Mouse (Mus musculus) hindbrain, embryonic 14.5 days (tissue): ENCODE measurements at regions not wholly inside any gene's neighbourhood (a gene's known extent, or its start where the extent isn't known, plus 50 kb on each side); places are given as distances from the start of the nearest gene placed in this dataset.

ENCODE experiments used
- ATAC-seq: fragments of 200-750 bp; cut with Nextera tagmentation; 2 replicates; pipeline ENCODE4 v1.8.0; 2017; ENCODE audit warnings: moderate number of reproducible peaks, mild to moderate bottlenecking, moderate TSS enrichment, moderate library complexity; ENCODE audit not compliant: low FRiP score
- DNase-seq: peaks from one replicate; pipeline ENCODE4 v3.0.0-alpha.2; 2015; ENCODE audit warnings: low spot score
- H3K27ac ChIP-seq: fragments of 300-500 bp; sonication (generic); 2 replicates; pipeline ENCODE4 v1.5.1; 2014; ENCODE audit warnings: mild to moderate bottlenecking, moderate library complexity
- H3K27me3 ChIP-seq: fragments of 300-500 bp; sonication (generic); 2 replicates; pipeline ENCODE4 v1.6.1; 2014; ENCODE audit warnings: mild to moderate bottlenecking, low read length, mixed read lengths; ENCODE audit not compliant: control insufficient read depth, insufficient read depth
- H3K36me3 ChIP-seq: fragments of 300-500 bp; sonication (generic); replicated peaks from 2 replicates; pipeline ENCODE4 v1.6.1; 2014; ENCODE audit not compliant: control insufficient read depth, insufficient read depth
- H3K4me1 ChIP-seq: fragments of 300-500 bp; sonication (generic); replicated peaks from 2 replicates; pipeline ENCODE4 v1.6.1; 2014; ENCODE audit warnings: antibody characterized with exemption, low read length, mixed read lengths; ENCODE audit not compliant: control insufficient read depth, insufficient read depth
- H3K4me2 ChIP-seq: fragments of 300-500 bp; sonication (generic); replicated peaks from 2 replicates; pipeline ENCODE4 v1.6.1; 2014; ENCODE audit warnings: mild to moderate bottlenecking, moderate library complexity
- H3K4me3 ChIP-seq: fragments of 300-500 bp; sonication (generic); replicated peaks from 2 replicates; pipeline ENCODE4 v1.5.1; 2014; ENCODE audit warnings: mild to moderate bottlenecking, low read length
- H3K9ac ChIP-seq: fragments of 300-500 bp; sonication (generic); 2 replicates; pipeline ENCODE4 v1.6.1; 2014
- H3K9me3 ChIP-seq: fragments of 300-500 bp; sonication (generic); 2 replicates; pipeline ENCODE4 v1.6.1; 2016; ENCODE audit warnings: low read length; ENCODE audit not compliant: control insufficient read depth
- WGBS: fragments of 180-500 bp; shearing (Covaris S2); extraction: QIAGEN DNeasy Blood & Tissue Kit; methylation state at CpG from one replicate; pipeline ENCODE4 v1.1.7; 2014; 5-methylcytosine and 5-hydroxymethylcytosine counted together

DNA sequence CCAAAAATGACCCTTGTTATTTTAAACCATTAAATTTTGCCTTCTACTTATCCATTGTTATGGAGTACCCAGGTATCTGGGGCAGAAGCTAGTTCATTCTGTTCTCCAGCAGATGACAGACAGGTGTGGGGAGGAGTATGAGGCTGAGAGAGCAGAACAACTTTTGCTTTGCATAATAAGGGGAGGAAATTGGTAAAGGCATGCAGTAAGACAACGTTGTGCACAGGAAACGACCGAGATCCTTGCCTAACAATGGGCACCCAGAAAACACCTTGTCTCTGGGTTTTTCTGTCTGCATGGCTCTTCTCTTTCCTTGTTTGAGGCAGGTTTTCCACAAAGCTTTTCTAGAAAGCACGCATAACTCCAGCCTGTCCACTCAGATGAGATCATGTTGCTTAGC, 220.4 kb downstream of the Tbx18 start:
- ATAC-seq: no peak
- Histone ChIP-seq H3K36me3 (no peaks in the 10 kb centered on the region), H3K27me3 (no peaks in the 10 kb centered on the region), H3K4me3 (no peak overlapping the region), H3K27ac (no peak overlapping the region), H3K4me1 (no peaks in the 10 kb centered on the region), H3K4me2 (no peak overlapping the region), H3K9ac (no peak overlapping the region), H3K9me3 (no peaks in the 10 kb centered on the region)
- no peak for DNase-seq
- 81% methylated on average over 4 of the region's 4 CpGs for WGBS

DNA sequence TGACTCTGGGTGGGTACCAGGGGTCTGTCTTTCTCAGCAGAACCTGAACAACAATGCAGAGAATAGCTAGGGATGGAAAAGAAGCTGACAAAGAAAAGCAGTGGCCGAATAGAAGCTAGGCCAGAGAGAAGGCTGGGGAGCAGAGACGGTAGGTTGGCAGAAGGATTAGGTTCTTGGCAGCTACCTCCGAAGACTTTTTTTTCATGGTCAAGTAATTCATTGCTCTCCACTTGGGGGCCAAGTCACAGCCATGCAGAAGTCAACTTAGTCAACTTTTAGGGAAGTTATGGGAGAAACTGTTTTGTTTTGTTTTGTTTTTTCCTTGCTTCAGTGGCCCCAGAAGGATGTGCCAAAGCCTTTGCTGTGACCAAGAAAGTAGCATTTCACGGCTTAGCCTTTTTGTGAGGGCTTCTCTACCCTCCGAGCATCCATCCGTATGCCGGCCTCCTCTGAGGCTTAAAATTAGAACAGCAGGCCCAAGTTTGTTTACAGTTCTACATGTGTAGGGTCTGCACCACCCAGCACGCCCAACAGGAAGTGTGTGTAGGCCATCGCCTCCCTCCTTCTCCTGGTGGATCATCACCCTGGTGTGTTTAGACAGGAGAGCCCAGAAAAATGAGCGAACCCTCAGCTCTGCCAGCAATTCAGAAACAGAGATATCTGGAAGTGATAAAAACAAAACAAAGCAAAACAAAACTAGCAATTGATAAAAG, 226.2 kb downstream of the Tbx18 start:
- Histone ChIP-seq H3K36me3 (no peaks in the 10 kb centered on the region), H3K4me3 (no peak overlapping the region), H3K27me3 (no peaks in the 10 kb centered on the region), H3K27ac (no peak overlapping the region), H3K9me3 (no peaks in the 10 kb centered on the region), H3K9ac (no peak overlapping the region), H3K4me1 (no peaks in the 10 kb centered on the region), H3K4me2 (no peak overlapping the region)
- no peak for DNase-seq
- ATAC-seq: no peak
- 75% methylated on average over 10 of the region's 10 CpGs for WGBS

DNA sequence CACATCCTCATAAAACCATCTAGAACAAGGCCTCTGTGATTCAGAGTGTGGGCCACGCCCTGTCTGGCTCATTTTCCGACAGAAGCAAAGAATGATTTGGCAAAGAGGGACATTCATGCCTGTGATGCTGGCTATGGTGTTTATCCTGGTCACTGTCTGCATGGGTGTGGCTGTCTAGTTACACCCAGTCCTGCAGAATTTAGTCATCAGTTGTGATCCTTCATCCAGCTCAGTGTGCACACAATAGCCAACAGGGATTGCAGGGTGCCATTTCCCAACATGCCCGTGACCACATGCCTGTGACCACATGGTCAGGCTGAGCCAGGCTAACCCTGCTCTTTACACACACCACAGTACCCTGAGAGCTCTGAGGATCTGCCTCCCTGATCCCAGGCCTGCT, 208.8 kb upstream of the Cep162 start:
- 92% methylated on average over 3 of the region's 3 CpGs for WGBS
- H3K4me2 ChIP-seq: no peak overlapping the region

DNA sequence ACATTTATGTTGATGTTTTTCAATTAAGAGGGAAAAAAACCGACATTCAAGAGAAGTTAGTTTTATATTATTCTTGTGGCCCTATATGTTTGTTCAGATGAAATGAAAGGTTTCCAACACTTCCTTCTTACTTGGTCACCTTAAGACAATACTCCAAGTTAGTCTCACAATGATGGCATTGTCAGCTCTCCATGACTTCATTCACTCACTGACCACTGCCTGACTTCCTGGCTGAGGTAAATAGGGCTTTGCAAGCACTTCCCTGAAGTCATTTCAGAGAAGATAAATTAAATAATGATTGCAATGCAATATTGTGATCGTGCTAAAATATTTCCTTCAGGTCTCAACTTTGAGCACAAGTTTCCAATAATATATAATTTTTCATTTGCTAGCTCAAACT, 197.9 kb upstream of the Cep162 start:
- no peak overlapping the region for H3K9ac ChIP-seq
- no peak overlapping the region for H3K27ac ChIP-seq
- WGBS: 80% methylated on average over 2 of the region's 2 CpGs
- no peak for DNase-seq
- H3K4me1 ChIP-seq: no peaks in the 10 kb centered on the region
- no peaks in the 10 kb centered on the region for H3K27me3 ChIP-seq
- H3K36me3 ChIP-seq: no peaks in the 10 kb centered on the region
- H3K9me3 ChIP-seq: no peaks in the 10 kb centered on the region
- no peak for ATAC-seq
- no peak overlapping the region for H3K4me3 ChIP-seq
- H3K4me2 ChIP-seq: no peak overlapping the region

More for the DNA sequence above, 208.8 kb upstream of the Cep162 start:
- H3K4me1 ChIP-seq: no peaks in the 10 kb centered on the region
- no peaks in the 10 kb centered on the region for H3K27me3 ChIP-seq
- H3K36me3 ChIP-seq: no peaks in the 10 kb centered on the region
- H3K9me3 ChIP-seq: no peaks in the 10 kb centered on the region
- H3K4me3 ChIP-seq: no peak overlapping the region
- no peak overlapping the region for H3K27ac ChIP-seq
- DNase-seq (no peak), ATAC-seq (no peak)
- no peak overlapping the region for H3K9ac ChIP-seq

DNA sequence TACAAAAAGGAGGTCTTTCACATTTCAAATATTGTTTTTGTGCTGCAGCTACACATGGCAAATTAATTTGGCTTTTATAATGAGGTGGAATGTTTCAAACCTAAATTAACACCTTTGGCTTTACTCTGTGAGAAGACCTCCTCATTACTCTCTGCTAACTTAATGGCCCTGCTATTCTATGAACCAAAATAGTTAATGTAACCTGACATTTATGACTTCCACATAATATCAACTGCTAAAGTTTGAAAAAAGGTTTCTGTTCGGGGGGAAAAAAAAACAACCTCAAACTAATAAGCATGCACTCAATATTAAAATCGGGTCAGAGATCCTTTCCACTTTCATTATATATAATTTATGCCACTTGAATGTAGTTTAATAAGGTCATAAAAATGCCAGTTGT, 197.2 kb upstream of the Cep162 start:
- H3K36me3 ChIP-seq: no peaks in the 10 kb centered on the region
- ATAC-seq (no peak), DNase-seq (no peak)
- WGBS: 80% methylated on average over 2 of the region's 2 CpGs
- H3K4me3 ChIP-seq: no peak overlapping the region
- H3K4me1 ChIP-seq: no peaks in the 10 kb centered on the region
- H3K9me3 ChIP-seq: no peaks in the 10 kb centered on the region
- no peak overlapping the region for H3K4me2 ChIP-seq
- no peaks in the 10 kb centered on the region for H3K27me3 ChIP-seq
- H3K27ac ChIP-seq: no peak overlapping the region
- no peak overlapping the region for H3K9ac ChIP-seq

DNA sequence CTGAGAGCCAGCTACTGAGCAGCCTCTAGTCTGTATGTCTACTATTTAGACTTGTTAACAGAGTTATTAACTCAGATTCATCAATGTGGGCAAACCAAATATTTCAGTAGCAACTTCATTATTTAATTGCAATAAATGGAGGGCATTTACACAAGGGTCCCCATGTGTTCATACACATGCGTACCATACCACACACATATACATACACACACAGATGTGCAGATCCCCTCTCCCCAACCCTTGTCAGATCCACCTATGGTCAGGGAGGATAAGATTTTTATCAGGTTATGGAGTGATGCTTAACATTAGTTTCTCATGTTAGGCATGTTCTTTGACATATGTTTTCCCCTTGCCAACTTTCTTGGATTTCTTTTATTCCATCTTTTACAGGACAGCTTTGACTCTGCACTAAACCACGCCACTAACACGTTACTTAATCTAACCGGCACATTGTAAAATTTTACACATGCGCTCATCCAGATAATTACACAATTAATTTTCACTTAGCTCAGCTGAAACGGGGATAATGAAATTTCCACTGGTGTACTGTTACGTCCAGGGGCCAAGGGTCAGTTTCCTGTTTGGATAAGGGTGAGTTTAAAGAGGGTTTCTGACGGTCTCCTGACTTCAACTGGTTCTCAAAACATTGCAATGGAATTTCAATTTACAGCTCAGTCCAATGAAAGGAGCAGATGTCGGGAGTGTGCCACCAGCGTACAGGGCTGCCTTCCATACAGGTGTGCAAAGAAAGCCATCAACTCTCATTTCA, 188.3 kb upstream of the Cep162 start:
- Histone ChIP-seq H3K27ac (no peak overlapping the region), H3K4me3 (no peak overlapping the region), H3K27me3 (no peaks in the 10 kb centered on the region), H3K4me2 (no peak overlapping the region), H3K36me3 (no peaks in the 10 kb centered on the region), H3K9ac (no peak overlapping the region), H3K4me1 (no peaks in the 10 kb centered on the region), H3K9me3 (no peaks in the 10 kb centered on the region)
- DNase-seq: no peak
- 61% methylated on average over 10 of the region's 10 CpGs for WGBS
- ATAC-seq: no peak

DNA sequence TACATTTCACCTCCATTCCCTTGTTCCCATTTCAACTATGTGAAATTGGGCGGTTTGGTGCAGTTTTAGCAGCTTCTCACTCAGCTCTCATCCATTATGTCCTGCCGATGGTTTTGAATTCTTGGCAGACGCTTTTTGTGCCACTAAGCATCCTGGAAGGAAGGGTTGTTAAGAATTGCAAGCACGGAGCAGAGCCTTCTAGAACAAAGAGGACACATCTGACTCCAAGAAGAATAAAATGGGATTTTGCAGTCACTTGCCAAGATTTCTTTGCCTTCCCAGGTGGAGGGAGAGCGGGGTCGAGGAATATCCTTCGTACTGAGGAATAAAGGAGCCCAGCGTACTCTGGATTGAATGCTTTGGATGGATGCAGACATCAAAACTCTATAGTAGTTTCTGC, 176.7 kb upstream of the Cep162 start:
- DNase-seq: peak; percentile 31
- peak; percentile 62; the same call in 1 of the 2 replicates for ATAC-seq
- Histone ChIP-seq H3K4me3 (no peak overlapping the region), H3K36me3 (no peaks in the 10 kb centered on the region), H3K4me1 (no peaks in the 10 kb centered on the region), H3K27me3 (no peaks in the 10 kb centered on the region), H3K4me2 (peak overlapping the region; percentile 27), H3K9ac (no peak overlapping the region), H3K9me3 (no peaks in the 10 kb centered on the region), H3K27ac (0 out of 2 replicates have a peak overlapping the region, but pooled peaks have one; percentile 23)
- 35% methylated on average over 8 of the region's 8 CpGs for WGBS

DNA sequence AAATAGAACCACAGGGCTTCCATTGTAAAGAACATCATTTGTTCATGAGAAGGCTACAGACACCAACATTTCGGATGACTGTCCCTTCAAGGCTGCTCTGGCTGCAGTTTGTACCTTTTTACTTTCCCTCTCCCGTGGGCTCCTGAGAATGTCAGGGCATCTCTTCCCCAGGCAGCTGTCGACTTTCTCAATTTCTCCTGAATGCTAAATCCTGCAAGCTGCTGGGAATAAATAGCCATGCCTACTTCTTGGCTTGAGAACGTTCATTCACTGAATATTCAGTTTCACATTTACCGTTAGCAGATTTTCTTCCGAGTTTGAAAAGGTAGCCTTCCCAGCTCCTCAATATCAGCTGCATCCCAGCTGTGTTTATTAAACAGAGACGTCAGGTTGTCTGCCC, 176.2 kb upstream of the Cep162 start:
- DNase-seq: no peak
- Histone ChIP-seq H3K27ac (peak overlapping the region; percentile 23; the same call in 1 of the 2 replicates), H3K27me3 (no peaks in the 10 kb centered on the region), H3K9ac (no peak overlapping the region), H3K36me3 (no peaks in the 10 kb centered on the region), H3K9me3 (no peaks in the 10 kb centered on the region), H3K4me3 (no peak overlapping the region), H3K4me1 (no peaks in the 10 kb centered on the region), H3K4me2 (peak overlapping the region; percentile 27)
- WGBS: 43% methylated on average over 7 of the region's 7 CpGs
- 0 out of 2 replicates have a peak, but pooled peaks have one; percentile 43 for ATAC-seq

DNA sequence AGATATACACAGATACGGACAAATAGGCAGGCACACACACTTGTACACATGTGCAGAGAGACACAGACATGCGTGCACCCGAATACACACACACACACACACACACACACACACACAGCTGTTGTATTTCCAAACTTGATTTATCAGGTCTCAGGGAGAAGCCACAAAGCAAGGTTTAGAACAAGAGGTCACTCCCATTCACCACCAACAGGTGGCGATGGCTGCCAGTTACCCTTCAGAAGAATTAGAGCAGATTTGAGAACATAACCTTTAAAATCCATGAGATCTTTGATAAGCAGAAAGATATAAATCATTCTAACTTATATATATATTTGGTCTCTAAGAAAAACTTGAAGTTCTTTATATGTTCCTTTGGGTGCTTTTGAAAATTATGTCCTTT, 169.9 kb upstream of the Cep162 start:
- Histone ChIP-seq H3K36me3 (no peaks in the 10 kb centered on the region), H3K27me3 (no peaks in the 10 kb centered on the region), H3K27ac (no peak overlapping the region), H3K9ac (no peak overlapping the region), H3K4me2 (no peak overlapping the region), H3K4me1 (no peaks in the 10 kb centered on the region), H3K4me3 (no peak overlapping the region), H3K9me3 (no peaks in the 10 kb centered on the region)
- DNase-seq (peak; percentile 38), ATAC-seq (no peak)
- WGBS: 59% methylated on average over 4 of the region's 4 CpGs
